Mouse (Mus musculus) 3134 (cell line): ENCODE results near the gene Tmem267.
"Not testable (repeated sequence)": the region's sequence is repeated elsewhere in the genome, so short reads cannot be mapped to it uniquely, and the experiment has no call there.

Source experiments
- DNase-seq: peaks from one replicate; pipeline ENCODE4 v3.0.0-alpha.2; 2011; ENCODE audit warnings: low spot score; ENCODE audit not compliant: insufficient read length; ENCODE audit errors: extremely low read depth

The Tmem267 gene

DNA sequence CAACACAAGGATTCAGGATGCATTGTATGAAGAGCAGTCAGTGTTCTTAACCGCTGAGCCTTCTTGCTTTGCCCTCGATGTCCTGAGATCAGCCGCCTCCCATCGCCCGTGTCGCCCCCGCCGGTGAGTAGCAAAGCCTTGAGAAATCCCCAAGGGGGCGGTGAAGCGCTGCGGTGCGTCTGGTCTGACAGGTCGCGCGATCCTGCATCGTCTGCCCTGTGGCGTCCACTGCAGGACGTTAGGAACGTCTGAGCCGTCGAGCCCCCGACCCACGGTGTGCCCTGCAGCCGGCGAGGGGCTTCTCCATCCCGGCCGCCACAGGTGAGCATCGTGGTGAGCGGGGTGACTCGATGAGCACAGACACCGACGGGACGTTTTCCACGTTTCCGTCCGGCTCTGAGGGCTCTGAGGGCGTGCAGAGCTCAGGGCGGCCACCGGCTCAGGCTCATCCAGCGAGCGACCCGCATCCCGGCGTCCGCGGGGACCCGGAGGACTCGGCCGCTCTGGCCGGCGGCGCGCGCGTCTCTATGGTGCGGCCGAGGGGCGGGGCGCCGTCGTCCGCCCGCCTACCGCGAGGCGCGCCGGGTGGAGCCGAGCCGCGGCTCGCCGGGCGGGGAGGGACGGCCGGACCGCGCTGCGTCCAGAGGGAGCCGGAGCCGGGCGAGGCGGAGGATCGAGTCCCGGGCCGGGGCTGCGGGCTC lies at the start of gene Tmem267, which contains the start of gene 3110070M22Rik:
Gene Tmem267 (plus strand): TSS at position 160 of the 701 bp plus-strand sequence.
Gene 3110070M22Rik (minus strand): TSS at position 504 of the 701 bp plus-strand sequence.
- DNase-seq, result peak; percentile 80

DNA sequence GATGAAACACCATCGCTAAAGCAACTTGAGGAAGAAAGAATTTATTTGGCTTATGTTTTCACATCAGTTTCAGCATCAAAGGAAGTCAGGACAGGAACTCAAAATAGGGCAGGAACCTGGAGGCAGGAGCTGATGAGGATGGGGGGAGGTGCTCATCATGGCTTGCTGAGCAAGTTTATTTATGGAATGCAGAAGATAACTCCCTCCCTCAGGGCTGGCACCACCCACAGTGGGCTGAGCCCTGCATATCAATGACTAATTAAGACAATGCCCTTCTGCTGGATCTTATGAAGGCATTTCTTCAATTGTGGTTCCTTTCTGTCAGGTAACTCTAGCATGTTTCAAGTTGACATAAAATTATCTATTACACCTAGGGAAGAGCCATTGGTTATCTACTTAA lies 45.6 kb upstream of the Tmem267 start:
- DNase-seq, result no peak

DNA sequence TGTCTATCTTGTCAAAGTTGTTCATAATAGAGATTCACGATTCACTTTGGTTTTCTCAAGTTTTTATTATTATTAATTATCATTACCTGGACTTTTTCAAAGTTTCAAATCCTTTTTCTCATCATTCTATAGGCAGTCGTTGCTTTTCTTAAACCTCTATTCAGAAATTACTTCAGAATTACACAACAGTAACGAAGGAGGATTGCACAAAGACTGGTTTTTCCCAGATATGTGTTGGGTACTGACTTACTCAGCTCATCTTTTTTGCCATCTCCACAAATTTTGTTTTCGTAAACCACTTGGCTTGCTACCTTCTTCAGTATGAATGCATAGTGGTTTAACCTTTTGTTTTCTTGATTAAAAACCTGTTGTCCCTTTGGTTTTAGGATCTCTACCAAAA lies 34.3 kb upstream of the Tmem267 start:
- DNase-seq, result no peak

DNA sequence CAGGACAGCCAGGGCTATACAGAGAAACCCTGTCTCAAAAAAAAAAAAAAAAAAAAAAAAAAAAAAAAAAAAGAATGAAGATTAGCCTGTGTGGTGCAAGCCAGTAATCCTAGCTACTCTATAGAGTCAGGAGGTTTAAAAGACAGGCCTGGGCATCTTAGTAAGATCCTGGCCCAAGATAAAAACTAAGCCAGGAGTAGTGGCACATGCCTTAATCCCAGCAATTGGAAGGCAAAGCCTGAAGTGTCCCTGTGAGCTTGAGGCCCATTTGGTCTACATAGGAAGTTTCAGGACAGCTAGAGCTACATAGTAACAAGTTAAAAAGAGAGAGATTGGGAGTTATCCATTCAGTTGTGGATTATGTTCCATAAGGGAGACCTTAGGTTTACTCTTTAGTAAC lies 32.8 kb upstream of the Tmem267 start:
- no peak for DNase-seq

DNA sequence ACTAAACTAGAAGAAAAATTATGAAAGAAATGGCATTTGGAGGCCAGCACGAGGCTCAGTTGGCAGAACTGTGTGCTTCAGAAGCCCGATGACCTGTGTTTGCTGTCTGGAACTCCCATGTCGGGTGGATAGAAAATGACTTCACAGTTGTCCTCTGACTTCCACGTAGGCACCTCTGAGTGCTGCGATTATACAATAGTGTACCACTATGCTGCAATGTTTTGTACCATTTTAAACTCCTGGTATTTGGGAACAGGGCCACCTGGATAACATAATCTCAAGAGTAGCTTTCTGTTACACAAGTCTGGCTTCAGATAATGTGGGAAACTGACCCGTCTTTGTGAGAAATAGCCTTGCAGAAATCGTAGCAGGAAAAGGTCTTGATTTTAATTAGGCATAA lies 31.5 kb upstream of the Tmem267 start:
- no peak for DNase-seq

DNA sequence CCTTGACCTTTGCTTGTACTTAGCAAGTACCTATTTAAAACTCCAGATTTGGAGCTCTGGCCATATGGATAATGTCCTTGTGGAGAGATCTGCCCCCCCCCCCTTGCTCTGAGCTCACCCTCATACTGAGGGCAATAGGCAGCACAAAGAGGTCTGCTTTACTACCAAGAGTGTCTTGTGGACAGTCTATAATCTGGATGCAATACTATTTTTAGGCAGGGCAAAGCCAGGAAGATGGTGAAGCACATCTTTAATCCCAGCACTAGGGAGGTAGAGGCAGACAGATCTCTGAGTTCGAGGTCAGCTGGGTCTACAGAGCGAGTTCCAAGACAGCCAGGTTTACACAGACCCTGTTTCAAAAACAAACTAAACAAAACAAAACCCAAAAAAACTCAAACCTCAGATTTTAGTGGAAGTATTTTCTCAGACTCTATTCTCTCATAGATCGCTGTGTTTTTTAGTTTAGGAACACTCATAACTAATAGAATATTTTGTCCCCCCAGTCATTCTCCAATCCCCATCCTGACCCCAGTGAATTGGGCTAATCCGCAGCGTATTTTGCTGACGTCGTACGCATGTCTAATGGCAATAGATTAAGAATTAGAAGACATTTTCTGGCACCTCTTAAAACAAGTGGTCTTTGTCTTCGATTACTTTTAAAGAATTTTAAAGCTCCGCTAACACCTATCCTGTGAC lies 25.8 kb upstream of the Tmem267 start:
- no peak for DNase-seq

DNA sequence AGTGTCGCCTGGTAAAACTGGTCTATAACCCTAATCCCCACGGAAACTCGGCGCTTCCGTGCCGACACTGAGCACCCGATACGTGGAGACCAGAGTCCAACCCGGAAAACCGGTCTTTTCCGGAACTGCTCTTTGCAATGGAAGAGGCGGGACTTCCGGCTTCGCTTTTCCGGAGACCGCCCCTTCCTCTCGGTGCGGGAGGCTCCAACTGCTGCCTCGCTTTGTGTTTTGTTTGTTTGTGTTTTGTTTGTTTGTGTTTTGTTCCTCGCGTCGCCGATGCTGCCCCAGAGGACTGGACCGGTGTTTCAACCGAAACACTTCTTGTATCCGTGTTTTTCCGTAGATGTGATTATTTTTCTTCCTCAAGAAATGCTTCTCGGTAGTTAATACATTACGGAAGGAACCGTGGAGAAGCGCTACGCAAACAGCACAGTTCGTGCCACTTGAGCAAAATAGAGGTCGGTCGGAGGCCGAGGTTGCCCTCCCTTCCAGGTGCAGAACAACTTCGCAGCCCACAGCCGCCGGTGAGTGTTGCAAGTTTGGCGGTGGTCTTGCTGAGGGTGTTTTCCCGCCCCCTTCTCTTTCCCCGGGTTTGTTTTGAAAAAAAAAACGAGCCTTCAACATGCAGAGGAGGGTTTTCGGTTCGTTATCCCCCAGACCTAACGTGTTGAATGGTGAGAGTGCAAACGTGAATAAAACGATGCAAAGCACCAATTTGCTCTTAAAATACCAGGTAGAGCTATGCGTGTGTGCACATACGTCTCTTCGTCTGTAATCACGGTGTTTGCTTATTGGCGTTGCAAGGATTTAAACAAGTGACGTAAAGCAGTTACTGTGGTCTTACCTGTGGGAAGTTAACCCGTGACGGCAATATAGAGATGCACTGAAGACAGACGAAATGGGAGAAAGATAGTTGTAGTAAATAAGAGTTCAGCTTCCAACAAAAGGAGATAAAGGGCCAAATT lies 25.0 kb upstream of the Tmem267 start, which contains the start of gene 4833420G17Rik:
Gene 4833420G17Rik (plus strand): TSS at position 173 of the 965 bp plus-strand sequence.
- peak; percentile 78 for DNase-seq

DNA sequence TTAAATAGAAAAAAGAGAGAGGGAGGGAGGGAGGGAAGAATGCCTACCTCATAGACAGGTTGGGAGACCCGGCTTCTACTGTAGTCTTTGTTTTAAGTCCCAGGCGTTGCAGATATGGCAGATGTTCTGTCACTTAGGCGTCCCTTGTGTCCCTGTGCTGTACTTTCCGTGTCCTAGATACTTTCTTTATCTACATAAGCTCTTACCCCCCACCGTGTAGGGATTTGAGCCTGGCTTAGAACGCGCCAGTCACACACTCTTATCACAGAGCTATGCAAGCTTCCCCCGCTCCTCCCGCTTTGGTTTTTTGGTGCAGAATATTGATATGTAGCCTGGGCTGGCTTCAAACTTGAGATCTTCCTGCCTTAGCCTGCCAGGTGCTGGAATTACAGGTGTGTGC lies 11.2 kb upstream of the Tmem267 start:
- DNase-seq, result no peak

DNA sequence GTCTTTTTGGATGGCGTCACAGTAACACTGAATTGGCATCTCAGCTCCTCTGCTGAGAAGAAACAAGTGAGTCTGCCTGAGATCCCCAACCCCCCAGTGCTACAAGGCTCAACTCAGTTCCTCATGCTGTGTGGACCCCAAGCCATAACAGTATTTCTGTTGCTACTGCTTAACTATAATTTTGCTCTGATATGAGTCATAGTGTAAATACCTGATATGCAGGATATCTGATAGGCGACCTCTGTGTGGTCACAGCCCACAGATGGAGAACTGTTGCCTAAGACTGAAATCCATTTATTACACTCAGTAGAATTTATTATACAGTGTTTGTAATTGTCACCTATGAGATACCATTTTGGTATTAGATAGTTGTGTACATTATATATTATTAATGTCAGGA lies 10.1 kb upstream of the Tmem267 start:
- DNase-seq, result no peak

DNA sequence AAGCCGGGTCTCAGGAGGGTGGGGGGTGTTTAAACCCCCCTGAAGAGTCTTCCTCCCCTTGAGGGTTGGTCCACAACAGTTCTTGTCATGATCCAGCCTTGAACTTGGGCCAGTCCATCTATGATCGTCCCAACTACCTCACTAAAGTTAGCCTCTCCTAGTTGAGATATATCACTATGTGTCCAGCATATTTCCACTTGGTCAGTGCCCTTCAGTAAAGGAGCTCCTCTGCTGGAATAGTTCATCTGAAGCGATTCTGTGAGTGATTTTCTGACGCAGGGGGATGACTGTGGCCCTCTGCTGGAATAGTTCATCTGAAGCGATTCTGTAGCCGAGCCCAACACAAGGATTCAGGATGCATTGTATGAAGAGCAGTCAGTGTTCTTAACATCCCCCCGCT lies 485 bp upstream of the Tmem267 start:
- DNase-seq, result no peak

DNA sequence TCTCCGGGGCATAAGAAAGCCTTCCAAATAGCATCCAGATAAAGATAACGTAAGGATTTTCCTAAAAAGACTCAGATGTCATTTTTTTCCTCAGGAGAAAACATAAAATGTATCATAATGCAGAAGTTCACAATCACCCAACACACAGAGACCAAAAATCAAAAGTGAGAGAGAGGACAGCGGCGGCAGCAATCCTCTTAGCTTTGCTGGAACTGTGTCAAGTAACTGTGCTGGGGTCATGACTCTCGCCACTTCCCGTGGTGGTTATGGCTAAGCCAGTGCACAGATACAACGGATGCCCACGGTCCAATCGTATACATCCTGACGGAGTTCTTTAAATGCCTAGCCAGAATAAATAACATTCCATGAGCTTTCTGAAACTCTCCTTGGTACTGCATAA lies 4.2 kb downstream of the Tmem267 start:
- DNase-seq, result not testable (repeated sequence)

DNA sequence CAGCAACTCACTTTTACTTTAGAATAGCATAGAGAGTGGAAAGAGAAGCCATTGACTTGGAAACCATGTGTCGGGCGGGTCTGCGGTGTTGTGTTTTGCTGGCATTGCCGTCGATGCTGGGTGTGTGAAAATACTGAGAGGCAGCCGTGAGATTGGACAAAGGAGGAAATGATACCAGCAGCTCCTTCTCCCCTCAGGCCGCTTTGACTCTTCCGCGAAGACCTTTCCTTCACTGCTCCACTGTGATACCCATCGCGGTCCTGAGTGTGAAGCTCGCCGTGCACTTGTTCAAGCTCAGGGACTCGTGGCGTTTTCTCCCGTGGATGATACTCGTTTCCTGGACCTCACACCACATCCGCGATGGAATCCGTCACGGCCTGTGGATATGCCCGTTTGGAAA lies 7.1 kb downstream of the Tmem267 start:
- DNase-seq, result not testable (repeated sequence)

DNA sequence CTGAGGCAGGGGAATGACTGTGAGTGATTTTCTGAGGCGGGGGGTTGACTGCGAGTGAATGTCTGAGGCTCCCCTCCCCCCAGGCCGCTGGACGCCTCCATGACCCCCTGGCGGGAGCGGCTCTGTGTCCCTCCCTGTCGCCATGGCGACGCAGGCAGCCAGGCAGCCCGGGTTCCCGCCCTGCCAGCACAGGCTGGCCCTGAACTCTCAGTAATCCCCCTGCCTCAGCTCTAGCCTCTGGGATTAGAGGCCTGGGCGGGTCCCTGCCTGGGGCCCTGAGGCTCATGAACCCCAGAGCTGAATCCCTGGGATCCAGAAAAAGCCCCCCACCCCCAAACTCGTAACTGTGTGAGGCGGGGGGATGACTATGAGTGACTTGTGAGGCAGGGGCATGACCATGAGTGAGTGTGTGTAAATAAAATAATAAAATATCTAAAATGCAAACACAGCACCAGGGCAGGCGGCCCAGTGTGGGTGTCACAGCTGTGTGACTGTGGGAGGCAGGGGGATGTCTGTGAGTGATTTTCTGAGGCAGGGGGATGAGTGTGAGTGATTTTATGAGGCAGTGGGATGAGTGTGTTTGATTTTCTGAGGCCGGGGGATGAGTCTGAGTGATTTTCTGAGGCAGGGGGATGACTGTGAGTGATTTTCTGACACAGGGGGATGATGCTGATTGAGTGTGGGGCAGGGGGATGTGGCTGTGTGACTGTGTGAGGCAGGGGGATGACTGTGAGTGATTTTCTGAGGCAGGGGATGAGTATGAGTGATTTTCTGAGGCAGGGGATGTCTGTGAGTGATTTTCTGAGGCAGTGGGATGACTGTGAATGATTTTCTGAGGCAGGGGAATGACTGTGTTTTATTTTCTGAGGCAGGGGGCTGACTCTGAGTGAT lies 108.7 kb downstream of the Tmem267 start:
- DNase-seq, result peak; percentile 35

DNA sequence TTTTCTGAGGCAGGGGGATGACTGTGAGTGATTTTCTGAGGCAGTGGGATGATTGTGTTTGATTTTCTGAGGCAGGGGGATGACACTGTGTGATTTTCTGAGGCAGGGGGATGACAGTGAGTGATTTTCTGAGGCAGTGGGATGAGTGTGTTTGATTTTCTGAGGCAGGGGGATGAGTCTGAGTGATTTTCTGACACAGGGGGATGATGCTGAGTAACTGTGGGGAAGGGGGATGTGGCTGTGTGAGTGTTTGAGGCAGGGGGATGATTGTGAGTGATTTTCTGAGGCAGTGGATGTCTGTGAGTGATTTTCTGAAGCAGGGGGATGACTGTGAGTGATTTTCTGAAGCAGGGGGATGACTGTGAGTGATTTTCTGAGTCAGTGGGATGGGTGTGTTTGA lies 110.6 kb downstream of the Tmem267 start:
- DNase-seq, result peak; percentile 36

DNA sequence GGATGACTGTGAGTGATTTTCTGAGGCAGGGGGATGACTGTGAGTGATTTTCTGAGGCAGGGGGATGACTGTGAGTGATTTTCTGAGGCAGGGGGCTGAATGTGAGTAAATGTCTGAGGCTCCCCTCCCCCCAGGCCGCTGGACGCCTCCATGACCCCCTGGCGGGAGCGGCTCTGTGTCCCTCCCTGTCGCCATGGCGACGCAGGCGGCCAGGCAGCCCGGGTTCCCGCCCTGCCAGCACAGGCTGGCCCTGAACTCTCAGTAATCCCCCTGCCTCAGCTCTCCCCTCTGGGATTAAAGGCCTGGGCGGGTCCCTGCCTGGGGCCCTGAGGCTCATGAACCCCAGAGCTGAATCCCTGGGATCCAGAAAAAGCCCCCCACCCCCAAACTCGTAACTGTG lies 111.2 kb downstream of the Tmem267 start:
- not testable (repeated sequence) for DNase-seq

DNA sequence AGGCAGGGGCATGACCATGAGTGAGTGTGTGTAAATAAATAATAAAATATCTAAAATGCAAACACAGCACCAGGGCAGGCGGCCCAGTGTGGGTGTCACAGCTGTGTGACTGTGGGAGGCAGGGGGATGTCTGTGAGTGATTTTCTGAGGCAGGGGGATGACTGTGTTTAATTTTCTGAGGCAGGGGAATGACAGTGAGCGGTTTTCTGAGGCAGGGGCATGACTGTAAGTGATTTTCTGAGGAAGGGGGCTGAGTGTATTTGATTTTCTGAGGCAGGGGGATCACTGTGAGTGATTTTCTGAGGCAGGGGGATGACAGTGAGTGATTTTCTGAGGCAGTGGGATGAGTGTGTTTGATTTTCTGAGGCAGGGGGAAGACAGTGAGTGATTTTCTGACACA lies 111.7 kb downstream of the Tmem267 start:
- DNase-seq, result not testable (repeated sequence)

DNA sequence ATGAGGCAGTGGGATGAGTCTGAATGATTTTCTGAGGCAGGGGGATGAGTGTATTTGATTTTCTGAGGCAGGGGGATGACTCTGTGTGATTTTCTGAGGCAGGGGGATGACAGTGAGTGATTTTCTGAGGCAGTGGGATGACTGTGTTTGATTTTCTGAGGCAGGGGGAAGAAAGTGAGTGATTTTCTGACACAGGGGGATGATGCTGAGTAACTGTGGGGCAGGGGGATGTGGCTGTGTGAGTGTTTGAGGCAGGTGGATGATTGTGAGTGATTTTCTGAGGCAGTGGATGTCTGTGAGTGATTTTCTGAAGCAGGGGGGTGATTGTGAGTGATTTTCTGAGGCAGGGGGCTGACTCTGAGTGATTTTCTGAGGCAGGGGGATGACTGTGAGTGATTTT lies 112.3 kb downstream of the Tmem267 start:
- peak; percentile 56 for DNase-seq

DNA sequence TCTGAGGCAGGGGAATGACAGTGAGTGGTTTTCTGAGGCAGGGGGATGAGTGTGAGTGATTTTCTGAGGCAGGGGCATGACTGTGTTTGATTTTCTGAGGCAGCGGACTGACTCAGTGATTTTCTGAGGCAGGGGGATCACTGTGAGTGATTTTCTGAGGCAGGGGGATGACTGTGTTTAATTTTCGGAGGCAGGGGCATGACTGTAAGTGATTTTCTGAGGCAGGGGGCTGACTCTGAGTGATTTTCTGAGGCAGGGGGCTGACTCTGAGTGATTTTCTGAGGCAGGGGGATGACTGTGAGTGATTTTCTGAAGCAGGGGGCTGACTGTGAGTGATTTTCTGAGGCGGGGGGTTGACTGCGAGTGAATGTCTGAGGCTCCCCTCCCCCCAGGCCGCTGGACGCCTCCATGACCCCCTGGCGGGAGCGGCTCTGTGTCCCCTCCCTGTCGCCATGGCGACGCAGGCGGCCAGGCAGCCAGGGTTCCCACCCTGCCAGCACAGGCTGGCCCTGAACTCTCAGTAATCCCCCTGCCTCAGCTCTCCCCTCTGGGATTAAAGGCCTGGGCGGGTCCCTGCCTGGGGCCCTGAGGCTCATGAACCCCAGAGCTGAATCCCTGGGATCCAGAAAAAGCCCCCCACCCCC lies 115.0 kb downstream of the Tmem267 start:
- DNase-seq, result peak; percentile 37

DNA sequence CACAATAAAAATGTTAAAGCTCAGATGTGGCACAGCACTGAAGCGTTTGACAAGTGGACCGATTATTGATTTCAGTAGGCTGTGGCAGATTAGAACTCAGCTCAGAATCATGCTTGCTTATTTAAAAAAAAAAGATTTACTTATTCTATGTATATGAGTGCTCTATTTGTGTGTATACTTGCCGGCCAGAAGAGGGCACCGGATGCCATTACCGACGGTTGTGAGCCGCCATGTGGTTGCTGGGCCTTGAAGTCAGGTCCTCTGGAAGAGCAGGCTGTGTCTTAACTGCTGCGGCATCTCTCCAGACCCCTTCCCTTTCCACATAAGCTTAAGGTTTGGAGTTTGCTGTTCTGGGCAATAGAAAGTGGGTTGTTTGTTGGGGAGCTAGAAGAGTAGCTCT lies 116.1 kb downstream of the Tmem267 start:
- not testable (repeated sequence) for DNase-seq
